Mouse (Mus musculus): ENCODE data around the gene Uspl1. TPM values are rescaled to one million over a fixed set of nuclear protein-coding genes. Genes with fewer than 3 reads are reported as not detected.
"Not testable (repeated sequence)": the region's sequence is repeated elsewhere in the genome, so short reads cannot be mapped to it uniquely, and the experiment has no call there.

Uspl1 gene
- polyA plus RNA-seq, 1 experiment from 2014 or later = 12.4 TPM

- no peaks in the 10 kb centered on the region for H3K9me3 ChIP-seq (ENCODE audit: low read length)
- no peak overlapping the region for H3K9ac ChIP-seq (replicated peaks)
- H3K36me3 ChIP-seq (replicated peaks; ENCODE audit: insufficient read depth, low read length) = no peaks in the 10 kb centered on the region
- H3K4me2 ChIP-seq (ENCODE audit: low read depth, low read length) = 0 out of 2 replicates have a peak overlapping the region, but pooled peaks have one; percentile 13
- ATAC-seq (peak; percentile 15; the same call in 1 of the 2 replicates), DNase-seq (no peak)
- no peaks in the 10 kb centered on the region for H3K27me3 ChIP-seq (ENCODE audit: insufficient read depth, low read length)
- peaks cover 14% of the 10 kb centered on the region for H3K4me1 ChIP-seq (ENCODE audit: insufficient read depth)
- WGBS (ENCODE audit: insufficient replicate concordance) = 71% methylated on average over 9 of the region's 9 CpGs
- no peak overlapping the region for H3K4me3 ChIP-seq (ENCODE audit: low read depth, low read length)
- no peak overlapping the region for H3K27ac ChIP-seq (ENCODE audit: low read depth)
- no peak for TF ChIP-seq EP300 (IDR thresholded peaks at IDR 0.05; ENCODE audit: low read depth)
- no peak for TF ChIP-seq CTCF (IDR thresholded peaks at IDR 0.05; ENCODE audit: low read depth)
Measured at GRCm38 (mm10) chr5:149140336-149140735, 43.8 kb upstream of the Uspl1 start.

- not testable (repeated sequence) for H3K4me1 ChIP-seq (ENCODE audit: insufficient read depth); ATAC-seq; H3K4me2 ChIP-seq (ENCODE audit: low read depth, low read length); H3K27ac ChIP-seq (ENCODE audit: low read depth); H3K9ac ChIP-seq (replicated peaks); DNase-seq; H3K36me3 ChIP-seq (replicated peaks; ENCODE audit: insufficient read depth, low read length); H3K27me3 ChIP-seq (ENCODE audit: insufficient read depth, low read length); H3K4me3 ChIP-seq (ENCODE audit: low read depth, low read length); H3K9me3 ChIP-seq (ENCODE audit: low read length)
- 75% methylated on average over 1 of the region's 1 CpGs for WGBS (ENCODE audit: insufficient replicate concordance)
Measured at GRCm38 (mm10) chr5:149141155-149141554, 43.0 kb upstream of the Uspl1 start.

- Histone ChIP-seq H3K4me1 (ENCODE audit: insufficient read depth) (no peaks in the 10 kb centered on the region), H3K27me3 (ENCODE audit: insufficient read depth, low read length) (no peaks in the 10 kb centered on the region), H3K9ac (replicated peaks) (no peak overlapping the region), H3K4me2 (ENCODE audit: low read depth, low read length) (no peak overlapping the region), H3K27ac (ENCODE audit: low read depth) (no peak overlapping the region), H3K36me3 (replicated peaks; ENCODE audit: insufficient read depth, low read length) (no peaks in the 10 kb centered on the region), H3K9me3 (ENCODE audit: low read length) (no peaks in the 10 kb centered on the region), H3K4me3 (ENCODE audit: low read depth, low read length) (no peak overlapping the region)
- DNase-seq = no peak
- WGBS (ENCODE audit: insufficient replicate concordance) = 80% methylated on average over 25 of the region's 25 CpGs
- ATAC-seq = no peak
- TF ChIP-seq EP300 (IDR thresholded peaks at IDR 0.05; ENCODE audit: low read depth) (no peak), CTCF (IDR thresholded peaks at IDR 0.05; ENCODE audit: low read depth) (no peak)
Measured at GRCm38 (mm10) chr5:149143766-149144375, 40.3 kb upstream of the Uspl1 start.

- H3K9me3 ChIP-seq (ENCODE audit: low read length) = no peaks in the 10 kb centered on the region
- no peak overlapping the region for H3K4me3 ChIP-seq (ENCODE audit: low read depth, low read length)
- no peaks in the 10 kb centered on the region for H3K4me1 ChIP-seq (ENCODE audit: insufficient read depth)
- DNase-seq (no peak), ATAC-seq (no peak)
- H3K4me2 ChIP-seq (ENCODE audit: low read depth, low read length) = no peak overlapping the region
- 77% methylated on average over 7 of the region's 7 CpGs for WGBS (ENCODE audit: insufficient replicate concordance)
- no peaks in the 10 kb centered on the region for H3K36me3 ChIP-seq (replicated peaks; ENCODE audit: insufficient read depth, low read length)
- H3K27ac ChIP-seq (ENCODE audit: low read depth) = no peak overlapping the region
- no peak overlapping the region for H3K9ac ChIP-seq (replicated peaks)
- no peak for TF ChIP-seq CTCF (IDR thresholded peaks at IDR 0.05; ENCODE audit: low read depth)
- no peak for TF ChIP-seq EP300 (IDR thresholded peaks at IDR 0.05; ENCODE audit: low read depth)
- H3K27me3 ChIP-seq (ENCODE audit: insufficient read depth, low read length) = no peaks in the 10 kb centered on the region
Measured at GRCm38 (mm10) chr5:149146691-149147090, 37.5 kb upstream of the Uspl1 start.

- DNase-seq = no peak
- no peak overlapping the region for H3K9ac ChIP-seq (replicated peaks)
- H3K4me3 ChIP-seq (ENCODE audit: low read depth, low read length) = no peak overlapping the region
- H3K27me3 ChIP-seq (ENCODE audit: insufficient read depth, low read length) = no peaks in the 10 kb centered on the region
- H3K4me2 ChIP-seq (ENCODE audit: low read depth, low read length) = no peak overlapping the region
- ATAC-seq = no peak
- no peaks in the 10 kb centered on the region for H3K9me3 ChIP-seq (ENCODE audit: low read length)
- TF ChIP-seq EP300 (IDR thresholded peaks at IDR 0.05; ENCODE audit: low read depth) (no peak), CTCF (IDR thresholded peaks at IDR 0.05; ENCODE audit: low read depth) (no peak)
- WGBS (ENCODE audit: insufficient replicate concordance) = 43% methylated on average over 8 of the region's 8 CpGs
- no peaks in the 10 kb centered on the region for H3K4me1 ChIP-seq (ENCODE audit: insufficient read depth)
- H3K36me3 ChIP-seq (replicated peaks; ENCODE audit: insufficient read depth, low read length) = no peaks in the 10 kb centered on the region
- H3K27ac ChIP-seq (ENCODE audit: low read depth) = no peak overlapping the region
Measured at GRCm38 (mm10) chr5:149147386-149148000, 36.7 kb upstream of the Uspl1 start.

GRCm38 (mm10) chr5:149150882-149151281 lies 33.3 kb upstream of the Uspl1 start:
- no peak for TF ChIP-seq CTCF (IDR thresholded peaks at IDR 0.05; ENCODE audit: low read depth)
- TF ChIP-seq EP300 (IDR thresholded peaks at IDR 0.05; ENCODE audit: low read depth) = no peak
- Histone ChIP-seq H3K4me3 (ENCODE audit: low read depth, low read length) (no peak overlapping the region), H3K9me3 (ENCODE audit: low read length) (no peaks in the 10 kb centered on the region), H3K4me2 (ENCODE audit: low read depth, low read length) (no peak overlapping the region), H3K9ac (replicated peaks) (no peak overlapping the region), H3K36me3 (replicated peaks; ENCODE audit: insufficient read depth, low read length) (no peaks in the 10 kb centered on the region), H3K27me3 (ENCODE audit: insufficient read depth, low read length) (no peaks in the 10 kb centered on the region), H3K4me1 (ENCODE audit: insufficient read depth) (no peaks in the 10 kb centered on the region), H3K27ac (ENCODE audit: low read depth) (no peak overlapping the region)
- DNase-seq (no peak), ATAC-seq (no peak)
- WGBS (ENCODE audit: insufficient replicate concordance) = 82% methylated on average over 3 of the region's 3 CpGs

All from liver, postnatal 0 days (tissue).